Mouse (Mus musculus) stomach, embryonic 14.5 days (tissue): ENCODE measurements around the gene Tubb4a. TPM values are rescaled to one million over a fixed set of nuclear protein-coding genes. Genes with fewer than 3 reads are reported as not detected.
"Not testable (repeated sequence)": the region's sequence is repeated elsewhere in the genome, so short reads cannot be mapped to it uniquely, and the experiment has no call there.

Experiments
- ATAC-seq: fragments of 200-750 bp; cut with Nextera tagmentation; 2 replicates; pipeline ENCODE4 v1.8.0; 2017; ENCODE audit warnings: low read depth, moderate TSS enrichment; ENCODE audit not compliant: insufficient number of reproducible peaks, insufficient read depth, low FRiP score
- H3K27ac ChIP-seq: fragments of 300-500 bp; sonication (generic); 2 replicates; pipeline ENCODE4 v1.5.1; 2014; ENCODE audit warnings: mild to moderate bottlenecking, low read length, moderate library complexity, mixed read lengths
- H3K27me3 ChIP-seq: fragments of 300-500 bp; sonication (generic); 2 replicates; pipeline ENCODE4 v1.6.1; 2014; ENCODE audit warnings: low read length, control low read depth, mixed read lengths; ENCODE audit not compliant: control insufficient read depth, insufficient read depth
- H3K36me3 ChIP-seq: fragments of 300-500 bp; sonication (generic); 2 replicates; pipeline ENCODE4 v1.6.1; 2014; ENCODE audit warnings: mild to moderate bottlenecking, control low read depth, low read length, moderate library complexity, mixed read lengths; ENCODE audit not compliant: control insufficient read depth, insufficient read depth
- H3K4me1 ChIP-seq: fragments of 300-500 bp; sonication (generic); 2 replicates; pipeline ENCODE4 v1.6.1; 2014; ENCODE audit warnings: low read length, control low read depth, mixed read lengths; ENCODE audit not compliant: control insufficient read depth, insufficient read depth
- H3K4me2 ChIP-seq: fragments of 300-500 bp; sonication (generic); replicated peaks from 2 replicates; pipeline ENCODE4 v1.6.1; 2014; ENCODE audit warnings: low read depth, low read length, control low read depth
- H3K4me3 ChIP-seq: fragments of 300-500 bp; sonication (generic); 2 replicates; pipeline ENCODE4 v1.5.1; 2014; ENCODE audit warnings: low read depth, low read length, control low read depth
- H3K9ac ChIP-seq: fragments of 300-500 bp; sonication (generic); replicated peaks from 2 replicates; pipeline ENCODE4 v1.6.1; 2014; ENCODE audit warnings: low read depth, mild to moderate bottlenecking, control low read depth, low read length, moderate library complexity, mixed read lengths
- H3K9me3 ChIP-seq: fragments of 300-500 bp; sonication (generic); 2 replicates; pipeline ENCODE4 v1.6.1; 2016; ENCODE audit warnings: low read depth, low read length, control low read depth; ENCODE audit not compliant: control insufficient read depth
- WGBS: fragments of 180-500 bp; shearing (Covaris S2); extraction: QIAGEN DNeasy Blood & Tissue Kit; methylation state at CpG from one replicate; pipeline ENCODE4 v1.1.7; 2014; 5-methylcytosine and 5-hydroxymethylcytosine counted together
- polyA plus RNA-seq: library from polyadenylated mRNA; unstranded; fragments of >200 nt; fragmentation: Nextera tagmentation; extraction: Ambion mirVana; gene quantifications from 2 replicates; pipeline ENCODE4 v1.2.1, GENCODE M21; 2014

The Tubb4a gene
- polyA plus RNA-seq, 1 experiment from 2014 or later, result 34.9 TPM

DNA sequence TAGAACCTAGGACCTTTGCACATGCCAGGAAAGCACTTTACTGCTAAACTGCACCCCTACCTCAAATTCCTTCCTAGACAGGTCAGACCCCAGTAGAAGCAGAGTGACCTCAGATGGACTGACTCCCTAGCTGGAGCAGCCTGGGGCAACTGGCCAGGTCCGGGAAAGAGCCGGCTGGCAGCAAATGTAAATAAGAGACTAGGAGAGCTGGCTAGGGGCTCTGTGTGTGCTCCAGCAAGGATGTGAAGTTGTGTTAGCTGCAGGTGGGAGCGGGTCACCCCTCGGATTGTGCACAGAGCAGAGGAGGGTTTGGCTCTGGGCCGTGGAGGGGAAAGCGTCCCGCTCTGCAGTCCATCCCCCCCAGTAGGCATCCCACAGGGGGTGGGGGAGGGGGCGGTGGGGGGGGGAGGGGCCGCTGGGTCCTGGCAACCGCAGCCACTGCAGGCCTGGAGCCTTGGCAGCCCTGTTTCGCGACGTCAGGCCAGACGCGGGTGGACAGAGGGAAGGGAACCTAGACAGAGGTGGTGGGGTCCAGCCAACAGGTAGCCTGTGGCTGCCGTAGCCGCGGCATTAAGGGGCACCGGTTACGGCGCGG lies 28.6 kb downstream of the Tubb4a start, which contains the start of gene Crb3:
Gene Crb3 (plus strand): TSS at position 215 of the 595 bp plus-strand sequence.
- H3K4me2 ChIP-seq, result peak within 1 kb of the TSS; percentile 74
- no peaks in the 10 kb centered on the region for H3K9me3 ChIP-seq
- H3K4me1 ChIP-seq, result peaks cover 3% of the 10 kb centered on the region; the same call in 1 of the 2 replicates
- no peak for ATAC-seq
- H3K27ac ChIP-seq, result peak within 1 kb of the TSS; percentile 73; the same call in 1 of the 2 replicates
- peaks cover 15% of the 10 kb centered on the region; the same call in 1 of the 2 replicates for H3K27me3 ChIP-seq
- peak within 1 kb of the TSS; percentile 68 for H3K9ac ChIP-seq
- WGBS, result 2% methylated on average over 17 of the region's 22 CpGs
- H3K4me3 ChIP-seq, result peak within 1 kb of the TSS; percentile 78
- H3K36me3 ChIP-seq, result no peaks in the 10 kb centered on the region; the same call in 1 of the 2 replicates

GRCm38 (mm10) chr17:57056246-57056645 lies 31.3 kb downstream of the Tubb4a start:
- Histone ChIP-seq H3K9me3 (no peaks in the 10 kb centered on the region), H3K4me1 (peaks cover 3% of the 10 kb centered on the region; the same call in 1 of the 2 replicates), H3K27me3 (no peaks in the 10 kb centered on the region), H3K4me3 (no peak overlapping the region), H3K36me3 (peaks cover 11% of the 10 kb centered on the region; the same call in 1 of the 2 replicates), H3K27ac (no peak overlapping the region), H3K9ac (no peak overlapping the region), H3K4me2 (no peak overlapping the region)
- no peak for ATAC-seq
- WGBS, result 86% methylated on average over 3 of the region's 3 CpGs

GRCm38 (mm10) chr17:57051679-57052078 lies 35.9 kb downstream of the Tubb4a start:
- H3K9ac ChIP-seq, H3K27ac ChIP-seq, H3K27me3 ChIP-seq, H3K9me3 ChIP-seq, H3K4me3 ChIP-seq, H3K4me1 ChIP-seq, H3K4me2 ChIP-seq, ATAC-seq: not testable (repeated sequence)
- H3K36me3 ChIP-seq, result peaks cover 11% of the 10 kb centered on the region; the same call in 1 of the 2 replicates
- WGBS, result 82% methylated on average over 4 of the region's 4 CpGs

GRCm38 (mm10) chr17:57048816-57049215 lies 38.8 kb downstream of the Tubb4a start:
- Histone ChIP-seq H3K9me3 (no peaks in the 10 kb centered on the region), H3K27ac (no peak overlapping the region), H3K4me3 (no peak overlapping the region), H3K27me3 (no peaks in the 10 kb centered on the region), H3K36me3 (peaks cover 15% of the 10 kb centered on the region; the same call in 1 of the 2 replicates), H3K9ac (no peak overlapping the region), H3K4me2 (no peak overlapping the region), H3K4me1 (no peaks in the 10 kb centered on the region)
- WGBS, result 95% methylated on average over 3 of the region's 3 CpGs
- ATAC-seq, result no peak

DNA sequence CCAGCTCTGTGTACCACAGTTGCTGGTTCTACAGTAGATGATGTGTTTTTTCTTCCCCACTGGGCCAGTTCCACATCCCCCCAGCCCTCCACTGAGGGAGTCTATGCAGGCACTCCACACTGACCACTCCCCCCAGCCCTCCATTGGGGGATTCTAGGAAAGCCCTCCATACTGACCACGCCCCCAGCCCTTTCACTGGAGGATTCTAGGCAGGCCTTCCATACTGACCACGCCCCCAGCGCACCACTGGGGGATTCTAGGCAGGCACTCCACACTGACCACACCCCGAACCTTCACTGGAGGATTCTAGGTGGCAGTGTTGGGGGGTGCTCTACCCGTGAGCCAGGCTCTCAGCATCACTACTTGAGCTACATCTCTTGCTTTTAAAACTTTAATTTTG lies 40.2 kb downstream of the Tubb4a start:
- WGBS, result 37% methylated on average over 5 of the region's 5 CpGs
- H3K4me1 ChIP-seq, result no peaks in the 10 kb centered on the region
- ATAC-seq, result peak; percentile 49; the same call in 1 of the 2 replicates

GRCm38 (mm10) chr17:57041554-57041953 lies 46.0 kb downstream of the Tubb4a start, which contains the start of gene Slc25a41:
Gene Slc25a41 (minus strand): TSS chr17:57041654.
- no peak for ATAC-seq
- Histone ChIP-seq H3K9me3 (no peaks in the 10 kb centered on the region), H3K36me3 (peaks cover 4% of the 10 kb centered on the region; the same call in 1 of the 2 replicates), H3K9ac (no peak within 1 kb of the TSS), H3K27me3 (no peaks in the 10 kb centered on the region), H3K27ac (no peak within 1 kb of the TSS), H3K4me2 (no peak within 1 kb of the TSS), H3K4me1 (no peaks in the 10 kb centered on the region), H3K4me3 (no peak within 1 kb of the TSS)
- 69% methylated on average over 8 of the region's 8 CpGs for WGBS

More for the DNA sequence above, 40.2 kb downstream of the Tubb4a start:
- Histone ChIP-seq H3K36me3 (peaks cover 8% of the 10 kb centered on the region; the same call in 1 of the 2 replicates), H3K4me2 (no peak overlapping the region), H3K27ac (no peak overlapping the region), H3K9me3 (no peaks in the 10 kb centered on the region), H3K4me3 (no peak overlapping the region), H3K9ac (no peak overlapping the region), H3K27me3 (no peaks in the 10 kb centered on the region)

DNA sequence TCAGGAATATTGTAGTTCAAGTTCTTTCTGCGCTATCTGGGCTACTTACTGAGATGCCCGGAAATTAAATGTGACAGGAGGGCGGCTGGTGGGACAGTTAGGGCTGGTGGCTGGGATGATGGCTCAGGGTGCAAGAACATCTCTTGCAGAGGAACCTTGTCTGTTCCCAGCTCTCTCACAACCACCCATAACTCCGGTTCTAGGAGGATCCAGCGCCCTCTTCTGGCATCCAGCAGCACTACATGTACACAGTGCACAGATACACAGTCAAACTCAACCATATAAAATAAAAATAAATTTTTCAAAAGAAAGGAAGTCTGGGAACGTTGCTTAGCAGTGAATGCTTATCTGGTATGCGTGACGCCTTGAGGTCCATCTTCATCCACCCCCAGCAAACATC lies 48.6 kb downstream of the Tubb4a start:
- H3K4me3 ChIP-seq, result no peak overlapping the region
- H3K4me1 ChIP-seq, result no peaks in the 10 kb centered on the region
- 41% methylated on average over 8 of the region's 8 CpGs for WGBS
- no peak for ATAC-seq
- no peak overlapping the region for H3K4me2 ChIP-seq
- no peak overlapping the region for H3K9ac ChIP-seq
- H3K36me3 ChIP-seq, result no peaks in the 10 kb centered on the region
- no peaks in the 10 kb centered on the region for H3K9me3 ChIP-seq
- no peaks in the 10 kb centered on the region for H3K27me3 ChIP-seq
- H3K27ac ChIP-seq, result no peak overlapping the region

DNA sequence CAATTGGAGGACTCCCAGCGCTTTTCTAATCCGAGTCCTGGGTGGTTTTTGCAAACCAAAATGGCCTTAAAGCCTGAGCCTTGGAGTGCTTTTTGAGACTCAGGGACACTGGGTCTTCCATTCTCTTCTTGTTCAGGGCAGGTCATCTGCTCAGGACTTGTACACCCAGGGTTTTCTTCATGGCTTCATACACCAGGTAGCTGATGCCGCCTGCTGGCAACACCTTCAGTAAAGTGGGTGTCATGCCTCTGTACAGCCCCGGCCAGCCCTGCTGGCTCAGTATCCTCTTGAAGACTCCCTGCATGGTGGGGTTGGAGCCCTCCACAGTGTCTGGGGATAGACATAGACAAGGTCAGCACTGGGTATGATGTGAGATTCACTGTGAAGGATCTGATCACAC lies 54.7 kb downstream of the Tubb4a start:
- Histone ChIP-seq H3K27me3 (no peaks in the 10 kb centered on the region), H3K36me3 (peaks cover 9% of the 10 kb centered on the region), H3K9me3 (no peaks in the 10 kb centered on the region), H3K9ac (no peak overlapping the region), H3K27ac (no peak overlapping the region), H3K4me2 (peak overlapping the region; percentile 52; the same call in 1 of the 2 replicates), H3K4me1 (peaks cover 8% of the 10 kb centered on the region; the same call in 1 of the 2 replicates), H3K4me3 (no peak overlapping the region; the same call in 1 of the 2 replicates)
- WGBS, result 81% methylated on average over 4 of the region's 4 CpGs
- no peak for ATAC-seq
